Mouse (Mus musculus) frontal cortex, postnatal 36 days (tissue): ENCODE results near the gene Cryzl1.
A peak's percentile ranks its signal among the peaks of the same experiment; 100 is the strongest.

ENCODE experiments used
- DNase-seq, 2 experiments: peaks; one replicate each; pipeline ENCODE4 v3.0.0; 2022; ENCODE audit warnings: low spot score in 2 of 2

Gene Cryzl1

GRCm38 (mm10) chr16:91728123-91729065, at the start of gene Cryzl1:
TSS of gene Cryzl1 (minus strand) at chr16:91728975.
- DNase-seq, result peak; percentile 97 to 99

GRCm38 (mm10) chr16:91772586-91772985, 43.8 kb upstream of the Cryzl1 start:
- DNase-seq, result no peak

- no peak for DNase-seq
Measured at GRCm38 (mm10) chr16:91771334-91771733, 42.6 kb upstream of the Cryzl1 start.

- DNase-seq, result no peak
Measured at GRCm38 (mm10) chr16:91770662-91771061, 41.9 kb upstream of the Cryzl1 start.

GRCm38 (mm10) chr16:91769911-91770310, 41.1 kb upstream of the Cryzl1 start:
- no peak for DNase-seq

- no peak for DNase-seq
Measured at GRCm38 (mm10) chr16:91768586-91768985, 39.8 kb upstream of the Cryzl1 start.

GRCm38 (mm10) chr16:91767165-91767701, 38.5 kb upstream of the Cryzl1 start:
- peak in 1 of 2 experiments; percentile 33 for DNase-seq

GRCm38 (mm10) chr16:91765816-91766210, 37.0 kb upstream of the Cryzl1 start:
- DNase-seq, result no peak

GRCm38 (mm10) chr16:91765121-91765815, 36.5 kb upstream of the Cryzl1 start:
- DNase-seq, result no peak

GRCm38 (mm10) chr16:91764414-91764813, 35.6 kb upstream of the Cryzl1 start:
- no peak for DNase-seq

- no peak for DNase-seq
Measured at GRCm38 (mm10) chr16:91763975-91764374, 35.2 kb upstream of the Cryzl1 start.

GRCm38 (mm10) chr16:91762476-91762875, 33.7 kb upstream of the Cryzl1 start:
- DNase-seq, result no peak

- no peak for DNase-seq
Measured at GRCm38 (mm10) chr16:91761761-91762160, 33.0 kb upstream of the Cryzl1 start.

- no peak for DNase-seq
Measured at GRCm38 (mm10) chr16:91761202-91761601, 32.4 kb upstream of the Cryzl1 start.

GRCm38 (mm10) chr16:91754957-91755356, 26.2 kb upstream of the Cryzl1 start:
- DNase-seq, result no peak

- DNase-seq, result no peak
Measured at GRCm38 (mm10) chr16:91753611-91754010, 24.8 kb upstream of the Cryzl1 start.

GRCm38 (mm10) chr16:91751644-91752385, 23.0 kb upstream of the Cryzl1 start:
- no peak for DNase-seq

GRCm38 (mm10) chr16:91747567-91747966, 18.8 kb upstream of the Cryzl1 start:
- no peak for DNase-seq

GRCm38 (mm10) chr16:91746101-91746950, 17.6 kb upstream of the Cryzl1 start:
- peak; percentile 49 to 72 for DNase-seq

- DNase-seq, result no peak
Measured at GRCm38 (mm10) chr16:91743055-91743454, 14.3 kb upstream of the Cryzl1 start.

GRCm38 (mm10) chr16:91740918-91741255, 12.1 kb upstream of the Cryzl1 start:
- DNase-seq, result no peak
